Mouse (Mus musculus): Measurements from ENCODE around the gene Olfr561. TPM values are rescaled to one million over a fixed set of nuclear protein-coding genes. Genes with fewer than 3 reads are reported as not detected.

Gene Olfr561
- total and polyA plus RNA-seq, 3 experiments: not detected

- Histone ChIP-seq H3K4me2 (ENCODE audit: insufficient read depth, low read depth, poor library complexity, severe bottlenecking) (no peak within 1 kb of the TSS), H3K79me2 (replicated peaks; ENCODE audit: control insufficient read depth, extremely low read depth, insufficient read depth, poor library complexity, severe bottlenecking) (no peaks in the 10 kb centered on the region), H3K9me3 (replicated peaks; ENCODE audit: low read length) (no peaks in the 10 kb centered on the region), H3K9ac (ENCODE audit: insufficient read depth, low read depth) (no peak within 1 kb of the TSS), H3K4me3 (replicated peaks in 1 of 3; ENCODE audit: low read depth in 2 of 3, low read length in 2 of 3, poor library complexity in 1 of 3) (no peak within 1 kb of the TSS), H3K4me1 (ENCODE audit: control insufficient read depth in 1 of 2, insufficient read depth in 2 of 2) (no peaks in the 10 kb centered on the region), H3K27ac (ENCODE audit: insufficient read depth, low read depth) (no peak within 1 kb of the TSS), H3K27me3 (replicated peaks) (no peaks in the 10 kb centered on the region), H3K36me3 (replicated peaks in 1 of 2; ENCODE audit: control insufficient read depth in 1 of 2, insufficient read depth in 1 of 2, low read length in 1 of 2) (no peaks in the 10 kb centered on the region)
- in situ Hi-C loops (cut with MboI; ENCODE audit: low pct_ligation_motif_present, low pct_unique_long_range_greater_than_20kb, low sequenced_read_pairs): no loop called here
- TF ChIP-seq MXI1 (IDR thresholded peaks at IDR 0.05; ENCODE audit: low read depth, low read length) (no peak), JUND (conservative IDR thresholded peaks at IDR 0.05; ENCODE audit: low read depth, low read length) (no peak), TBP (conservative IDR thresholded peaks at IDR 0.05; ENCODE audit: low read depth, low read length) (no peak), POLR2A (IDR thresholded peaks at IDR 0.05; ENCODE audit: low read depth, low read length) (no peak), SIN3A (IDR thresholded peaks at IDR 0.05; ENCODE audit: low read length) (no peak), POLR2AphosphoS2 (IDR thresholded peaks at IDR 0.05; ENCODE audit: low read depth, low read length) (no peak), HCFC1 (IDR thresholded peaks at IDR 0.05; ENCODE audit: low read depth, low read length) (no peak)
- DNase-seq (ENCODE audit: extremely low read depth): no peak
- dilution Hi-C loops (cut with MboI; ENCODE audit: extremely low pct_ligation_motif_present, extremely low pct_unique_long_range_greater_than_20kb, low sequenced_read_pairs): no loop called here
These were observed 32.2 kb downstream of the Olfr561 start, which contains the start of gene Olfr564 for GRCm38 (mm10) chr7:102803180-102803579. Gene Olfr564, plus strand, starts transcription at chr7:102803480.

Other genes starting within 250 kb of the Olfr561 start
Only the 20 nearest of the 31 such genes appear.
- gene Olfr552, start 173.5 kb upstream of the Olfr561 start, total RNA-seq (2012; rRNA removed): not detected in 2 replicates
- not detected in 2 replicates for gene Olfr552, start 173.5 kb upstream of the Olfr561 start, total RNA-seq (2014; rRNA removed)
- 0.16 TPM in 1 of 2 replicates, not detected in the other for gene Olfr552, start 173.5 kb upstream of the Olfr561 start, polyA plus RNA-seq (2012; ENCODE audit: insufficient read length, low read depth)
- not detected in 2 replicates for gene Olfr553, start 153.0 kb upstream of the Olfr561 start, total RNA-seq (2012; rRNA removed)
- gene Olfr553, start 153.0 kb upstream of the Olfr561 start, total RNA-seq (2014; rRNA removed): not detected in 2 replicates
- gene Olfr553, start 153.0 kb upstream of the Olfr561 start, polyA plus RNA-seq (2012; ENCODE audit: insufficient read length, low read depth): not detected in 2 replicates
- gene Olfr554, start 132.8 kb upstream of the Olfr561 start, total RNA-seq (2012; rRNA removed): not detected in 2 replicates
- gene Olfr554, start 132.8 kb upstream of the Olfr561 start, total RNA-seq (2014; rRNA removed): not detected in 2 replicates
- not detected in 2 replicates for gene Olfr554, start 132.8 kb upstream of the Olfr561 start, polyA plus RNA-seq (2012; ENCODE audit: insufficient read length, low read depth)
- not detected in 2 replicates for gene Olfr555, start 112.4 kb upstream of the Olfr561 start, total RNA-seq (2012; rRNA removed)
- gene Olfr555, start 112.4 kb upstream of the Olfr561 start, total RNA-seq (2014; rRNA removed): not detected in 2 replicates
- not detected in 2 replicates for gene Olfr555, start 112.4 kb upstream of the Olfr561 start, polyA plus RNA-seq (2012; ENCODE audit: insufficient read length, low read depth)
- not detected in 2 replicates for gene Olfr556, start 106.3 kb upstream of the Olfr561 start, total RNA-seq (2012; rRNA removed)
- gene Olfr556, start 106.3 kb upstream of the Olfr561 start, total RNA-seq (2014; rRNA removed): not detected in 2 replicates
- gene Olfr556, start 106.3 kb upstream of the Olfr561 start, polyA plus RNA-seq (2012; ENCODE audit: insufficient read length, low read depth): not detected in 2 replicates
- gene Trim68, start 83.9 kb upstream of the Olfr561 start, total RNA-seq (2012; rRNA removed): 6.5 and 8.1 TPM in 2 replicates
- gene Trim68, start 83.9 kb upstream of the Olfr561 start, total RNA-seq (2014; rRNA removed): 7.7 and 8.0 TPM in 2 replicates
- gene Trim68, start 83.9 kb upstream of the Olfr561 start, polyA plus RNA-seq (2012; ENCODE audit: insufficient read length, low read depth): 10.9 and 11.6 TPM in 2 replicates
- not detected in 2 replicates for gene Olfr557, start 75.3 kb upstream of the Olfr561 start, total RNA-seq (2012; rRNA removed)
- gene Olfr557, start 75.3 kb upstream of the Olfr561 start, total RNA-seq (2014; rRNA removed): not detected in 2 replicates
- gene Olfr557, start 75.3 kb upstream of the Olfr561 start, polyA plus RNA-seq (2012; ENCODE audit: insufficient read length, low read depth): not detected in 2 replicates
- not detected in 2 replicates for gene Olfr558, start 69.0 kb upstream of the Olfr561 start, total RNA-seq (2012; rRNA removed)
- gene Olfr558, start 69.0 kb upstream of the Olfr561 start, total RNA-seq (2014; rRNA removed): not detected in 2 replicates
- gene Olfr558, start 69.0 kb upstream of the Olfr561 start, polyA plus RNA-seq (2012; ENCODE audit: insufficient read length, low read depth): not detected in 2 replicates
- gene Olfr33, start 52.2 kb upstream of the Olfr561 start, total RNA-seq (2012; rRNA removed): not detected in 2 replicates
- not detected in 2 replicates for gene Olfr33, start 52.2 kb upstream of the Olfr561 start, total RNA-seq (2014; rRNA removed)
- gene Olfr33, start 52.2 kb upstream of the Olfr561 start, polyA plus RNA-seq (2012; ENCODE audit: insufficient read length, low read depth): not detected in 2 replicates
- gene Olfr559, start 43.7 kb upstream of the Olfr561 start, total RNA-seq (2012; rRNA removed): not detected in 2 replicates
- not detected in 2 replicates for gene Olfr559, start 43.7 kb upstream of the Olfr561 start, total RNA-seq (2014; rRNA removed)
- gene Olfr559, start 43.7 kb upstream of the Olfr561 start, polyA plus RNA-seq (2012; ENCODE audit: insufficient read length, low read depth): not detected in 2 replicates
- not detected in 2 replicates for gene Olfr560, start 11.9 kb upstream of the Olfr561 start, total RNA-seq (2012; rRNA removed)
- gene Olfr560, start 11.9 kb upstream of the Olfr561 start, total RNA-seq (2014; rRNA removed): not detected in 2 replicates
- gene Olfr560, start 11.9 kb upstream of the Olfr561 start, polyA plus RNA-seq (2012; ENCODE audit: insufficient read length, low read depth): not detected in 2 replicates
- gene Olfr78, start 11.8 kb upstream of the Olfr561 start, total RNA-seq (2012; rRNA removed): not detected in 2 replicates
- not detected in 2 replicates for gene Olfr78, start 11.8 kb upstream of the Olfr561 start, total RNA-seq (2014; rRNA removed)
- not detected in 2 replicates for gene Olfr78, start 11.8 kb upstream of the Olfr561 start, polyA plus RNA-seq (2012; ENCODE audit: insufficient read length, low read depth)
- not detected in 2 replicates for gene Olfr564, start 32.3 kb downstream of the Olfr561 start, total RNA-seq (2012; rRNA removed)
- gene Olfr564, start 32.3 kb downstream of the Olfr561 start, total RNA-seq (2014; rRNA removed): not detected in 2 replicates
- not detected in 2 replicates for gene Olfr564, start 32.3 kb downstream of the Olfr561 start, polyA plus RNA-seq (2012; ENCODE audit: insufficient read length, low read depth)
- not detected in 2 replicates for gene Olfr566, start 87.5 kb downstream of the Olfr561 start, total RNA-seq (2012; rRNA removed)
- gene Olfr566, start 87.5 kb downstream of the Olfr561 start, total RNA-seq (2014; rRNA removed): not detected in 2 replicates
- gene Olfr566, start 87.5 kb downstream of the Olfr561 start, polyA plus RNA-seq (2012; ENCODE audit: insufficient read length, low read depth): not detected in 2 replicates
- not detected in 2 replicates for gene Olfr568, start 105.9 kb downstream of the Olfr561 start, total RNA-seq (2012; rRNA removed)
- not detected in 2 replicates for gene Olfr568, start 105.9 kb downstream of the Olfr561 start, total RNA-seq (2014; rRNA removed)
- gene Olfr568, start 105.9 kb downstream of the Olfr561 start, polyA plus RNA-seq (2012; ENCODE audit: insufficient read length, low read depth): not detected in 2 replicates
- not detected in 2 replicates for gene Olfr569, start 119.7 kb downstream of the Olfr561 start, total RNA-seq (2012; rRNA removed)
- gene Olfr569, start 119.7 kb downstream of the Olfr561 start, total RNA-seq (2014; rRNA removed): not detected in 2 replicates
- gene Olfr569, start 119.7 kb downstream of the Olfr561 start, polyA plus RNA-seq (2012; ENCODE audit: insufficient read length, low read depth): not detected in 2 replicates
- gene Olfr570, start 123.4 kb downstream of the Olfr561 start, total RNA-seq (2012; rRNA removed): not detected in 2 replicates
- not detected in 2 replicates for gene Olfr570, start 123.4 kb downstream of the Olfr561 start, total RNA-seq (2014; rRNA removed)
- not detected in 2 replicates for gene Olfr570, start 123.4 kb downstream of the Olfr561 start, polyA plus RNA-seq (2012; ENCODE audit: insufficient read length, low read depth)
- not detected in 2 replicates for gene Olfr571, start 146.3 kb downstream of the Olfr561 start, total RNA-seq (2012; rRNA removed)
- gene Olfr571, start 146.3 kb downstream of the Olfr561 start, total RNA-seq (2014; rRNA removed): not detected in 2 replicates
- gene Olfr571, start 146.3 kb downstream of the Olfr561 start, polyA plus RNA-seq (2012; ENCODE audit: insufficient read length, low read depth): not detected in 2 replicates
- gene Olfr572, start 153.2 kb downstream of the Olfr561 start, total RNA-seq (2012; rRNA removed): not detected in 2 replicates
- gene Olfr572, start 153.2 kb downstream of the Olfr561 start, total RNA-seq (2014; rRNA removed): not detected in 2 replicates
- not detected in 2 replicates for gene Olfr572, start 153.2 kb downstream of the Olfr561 start, polyA plus RNA-seq (2012; ENCODE audit: insufficient read length, low read depth)
- gene Olfr573-ps1, start 171.4 kb downstream of the Olfr561 start, total RNA-seq (2012; rRNA removed): not detected in 2 replicates
- not detected in 2 replicates for gene Olfr573-ps1, start 171.4 kb downstream of the Olfr561 start, total RNA-seq (2014; rRNA removed)
- gene Olfr573-ps1, start 171.4 kb downstream of the Olfr561 start, polyA plus RNA-seq (2012; ENCODE audit: insufficient read length, low read depth): not detected in 2 replicates